Mouse (Mus musculus): ENCODE results near the gene Lrif1. TPM values are rescaled to one million over a fixed set of nuclear protein-coding genes. Genes with fewer than 3 reads are reported as not detected.

Gene Lrif1
- total and polyA plus RNA-seq, 3 experiments, result 2.6 to 12.2 (median 9.7) TPM

DNA sequence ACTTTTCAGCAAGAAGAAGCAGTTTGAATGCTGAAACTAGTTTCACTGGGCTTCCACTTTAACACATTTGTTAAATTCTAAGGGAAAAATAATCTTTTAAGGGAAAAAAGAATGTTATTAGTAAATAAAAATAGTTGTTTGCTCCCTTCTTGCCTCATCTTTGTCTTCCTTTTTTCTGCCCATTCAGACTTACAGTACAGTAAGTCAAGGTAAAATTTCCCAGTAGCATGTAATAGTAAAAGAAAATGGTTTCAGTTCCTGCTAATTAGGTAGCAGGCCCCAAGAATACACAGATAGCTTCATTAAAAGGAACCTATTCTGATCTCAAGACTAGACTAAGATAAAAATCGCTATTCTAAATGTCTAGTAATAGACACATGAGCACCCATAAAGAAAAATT, 71.1 kb downstream of the Lrif1 start:
- intact Hi-C loops (cut with DNase I), result no loop called here
- WGBS, result 40% methylated on average over 1 of the region's 1 CpGs
- H3K27ac ChIP-seq, result no peak overlapping the region

DNA sequence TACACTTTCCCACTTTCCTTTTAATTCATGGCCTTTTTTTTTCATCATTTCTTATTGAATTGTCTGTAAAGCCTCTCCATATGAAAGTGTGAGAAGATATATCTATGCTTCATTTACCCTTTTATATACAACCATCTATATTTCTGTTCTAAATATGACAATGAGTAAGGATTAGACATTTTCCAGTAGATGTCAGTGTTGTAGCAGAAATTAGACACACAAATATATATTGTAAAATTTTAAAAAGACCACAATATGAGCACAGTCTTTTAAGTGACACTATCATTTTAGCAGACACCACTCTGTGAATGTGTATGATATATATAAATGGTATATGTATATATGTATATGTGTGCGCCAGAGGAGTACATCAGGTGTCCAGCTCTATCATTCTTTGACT, 87.0 kb downstream of the Lrif1 start:
- no peaks in the 10 kb centered on the region for H3K4me1 ChIP-seq (ENCODE audit: control insufficient read depth, insufficient read depth, low read length)
- H3K27me3 ChIP-seq (ENCODE audit: control insufficient read depth, insufficient read depth, low read length), result no peaks in the 10 kb centered on the region
- intact Hi-C loops (cut with DNase I), result no loop called here
- WGBS, result 81% methylated on average over 1 of the region's 1 CpGs
- DNase-seq, result no peak
- no peak overlapping the region for H3K9ac ChIP-seq (ENCODE audit: low read depth, low read length)
- H3K79me2 ChIP-seq (replicated peaks; ENCODE audit: control insufficient read depth, insufficient read depth, low read length), result no peaks in the 10 kb centered on the region
- no peak for TF ChIP-seq EP300 (IDR thresholded peaks at IDR 0.05; ENCODE audit: insufficient read depth, low read depth, low read length)
- no peak for TF ChIP-seq CTCF (IDR thresholded peaks at IDR 0.05)
- no peak for TF ChIP-seq POLR2A (IDR thresholded peaks at IDR 0.05; ENCODE audit: insufficient read depth, low read depth, low read length)
- no peak overlapping the region for H3K27ac ChIP-seq
- H3K4me3 ChIP-seq, result no peak overlapping the region
- H3K36me3 ChIP-seq (ENCODE audit: control insufficient read depth, insufficient read depth, low read length), result no peaks in the 10 kb centered on the region

More for the DNA sequence above, 71.1 kb downstream of the Lrif1 start:
- TF ChIP-seq CTCF (IDR thresholded peaks at IDR 0.05) (no peak), EP300 (IDR thresholded peaks at IDR 0.05; ENCODE audit: insufficient read depth, low read depth, low read length) (no peak), POLR2A (IDR thresholded peaks at IDR 0.05; ENCODE audit: insufficient read depth, low read depth, low read length) (no peak)
- Histone ChIP-seq H3K79me2 (replicated peaks; ENCODE audit: control insufficient read depth, insufficient read depth, low read length) (no peaks in the 10 kb centered on the region), H3K27me3 (ENCODE audit: control insufficient read depth, insufficient read depth, low read length) (no peaks in the 10 kb centered on the region), H3K4me3 (no peak overlapping the region), H3K9ac (ENCODE audit: low read depth, low read length) (no peak overlapping the region), H3K4me1 (ENCODE audit: control insufficient read depth, insufficient read depth, low read length) (no peaks in the 10 kb centered on the region), H3K36me3 (ENCODE audit: control insufficient read depth, insufficient read depth, low read length) (no peaks in the 10 kb centered on the region)
- DNase-seq, result no peak

DNA sequence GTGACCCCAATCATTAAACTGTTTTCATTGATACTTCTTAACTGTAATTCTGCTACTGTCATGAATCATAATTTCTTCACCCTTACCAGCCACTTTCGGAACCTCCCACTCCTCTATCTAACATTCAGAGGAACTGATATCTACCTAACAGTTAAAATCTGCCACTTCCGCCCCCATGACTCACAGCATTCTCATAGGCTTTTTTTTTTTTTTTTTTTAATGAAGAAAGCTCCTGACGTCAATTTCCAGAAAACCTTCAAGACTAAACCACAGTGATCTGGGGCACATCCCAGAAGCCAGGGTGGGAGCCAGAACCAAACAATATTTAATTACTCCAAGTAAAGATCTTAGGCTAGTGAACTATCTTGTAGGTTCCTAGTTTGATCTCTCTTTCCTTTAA, 100.3 kb downstream of the Lrif1 start:
- no peak for TF ChIP-seq POLR2A (IDR thresholded peaks at IDR 0.05; ENCODE audit: insufficient read depth, low read depth, low read length)
- TF ChIP-seq EP300 (IDR thresholded peaks at IDR 0.05; ENCODE audit: insufficient read depth, low read depth, low read length), result no peak
- TF ChIP-seq CTCF (IDR thresholded peaks at IDR 0.05), result no peak
- Histone ChIP-seq H3K27me3 (ENCODE audit: control insufficient read depth, insufficient read depth, low read length) (no peaks in the 10 kb centered on the region), H3K36me3 (ENCODE audit: control insufficient read depth, insufficient read depth, low read length) (no peaks in the 10 kb centered on the region), H3K4me3 (no peak overlapping the region), H3K4me1 (ENCODE audit: control insufficient read depth, insufficient read depth, low read length) (no peaks in the 10 kb centered on the region), H3K9ac (ENCODE audit: low read depth, low read length) (no peak overlapping the region), H3K27ac (no peak overlapping the region), H3K79me2 (replicated peaks; ENCODE audit: control insufficient read depth, insufficient read depth, low read length) (no peaks in the 10 kb centered on the region)
- WGBS, result 59% methylated on average over 3 of the region's 3 CpGs
- intact Hi-C loops (cut with DNase I), result no loop called here
- no peak for DNase-seq

Other genes with a start within 250 kb of the Lrif1 start
- gene Dennd2d, start 202.6 kb upstream of the Lrif1 start, total RNA-seq (2021), result under 1 TPM; 0.45 to 0.57 TPM
- 0.91 and 1.9 TPM in 2 replicates for gene Dennd2d, start 202.6 kb upstream of the Lrif1 start, polyA plus RNA-seq (2012; rRNA removed)
- gene Dram2, start 137.2 kb upstream of the Lrif1 start, total RNA-seq (2021), result 100 to 1,000 TPM in 1 of 2 experiments, 10 to 100 TPM in 1; 94.7 to 109 TPM
- 64.5 and 162 TPM in 2 replicates for gene Dram2, start 137.2 kb upstream of the Lrif1 start, polyA plus RNA-seq (2012; rRNA removed)
- 10 to 100 TPM; 19.3 to 22.1 TPM for gene Cept1, start 137.2 kb upstream of the Lrif1 start, total RNA-seq (2021)
- 10.5 and 23.5 TPM in 2 replicates for gene Cept1, start 137.2 kb upstream of the Lrif1 start, polyA plus RNA-seq (2012; rRNA removed)
- gene Cd53, start 105.2 kb downstream of the Lrif1 start, total RNA-seq (2021), result 1 to 10 TPM; 6.1 to 6.8 TPM
- gene Cd53, start 105.2 kb downstream of the Lrif1 start, polyA plus RNA-seq (2012; rRNA removed), result 6.9 and 7.4 TPM in 2 replicates
- gene Olfr266, start 141.3 kb downstream of the Lrif1 start, total RNA-seq (2021), result not detected
- gene Olfr266, start 141.3 kb downstream of the Lrif1 start, polyA plus RNA-seq (2012; rRNA removed), result not detected in 2 replicates

All from heart, adult 2 months (tissue).